Mouse (Mus musculus) MN1 (cell line): ENCODE data around the gene Tlr2.

Source experiments
- DNase-seq: peaks from one replicate; pipeline ENCODE4 v3.0.0-alpha.2; 2016; ENCODE audit warnings: low spot score

Tlr2 gene

GRCm38 (mm10) chr3:83828145-83828611 is 13.4 kb downstream of the Tlr2 start:
- DNase-seq: no peak

- DNase-seq: no peak
Observed at GRCm38 (mm10) chr3:83827684-83828083, 13.9 kb downstream of the Tlr2 start.

DNA sequence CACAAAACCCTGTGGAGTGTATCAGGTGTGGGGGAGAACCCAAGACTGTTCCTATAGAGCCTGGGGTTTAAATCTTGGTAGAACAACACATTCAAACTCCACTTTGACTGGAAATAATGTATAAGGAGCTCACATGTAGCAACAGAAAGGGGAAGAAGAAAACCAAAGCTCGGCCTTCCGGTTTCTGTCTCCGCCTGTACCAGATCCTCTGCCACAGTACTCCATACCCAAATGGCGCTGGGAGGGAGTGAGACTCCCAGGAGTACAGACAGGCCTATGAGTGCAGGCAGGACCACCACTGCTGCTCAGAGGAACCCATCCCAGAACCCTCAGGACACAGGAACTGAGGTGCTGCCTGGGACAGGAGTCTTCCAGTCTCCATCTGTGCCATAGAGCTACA is 17.8 kb downstream of the Tlr2 start:
- DNase-seq: no peak

GRCm38 (mm10) chr3:83816372-83816925 is 25.1 kb downstream of the Tlr2 start:
- DNase-seq: no peak

GRCm38 (mm10) chr3:83812863-83813262 is 28.7 kb downstream of the Tlr2 start:
- DNase-seq: no peak

DNA sequence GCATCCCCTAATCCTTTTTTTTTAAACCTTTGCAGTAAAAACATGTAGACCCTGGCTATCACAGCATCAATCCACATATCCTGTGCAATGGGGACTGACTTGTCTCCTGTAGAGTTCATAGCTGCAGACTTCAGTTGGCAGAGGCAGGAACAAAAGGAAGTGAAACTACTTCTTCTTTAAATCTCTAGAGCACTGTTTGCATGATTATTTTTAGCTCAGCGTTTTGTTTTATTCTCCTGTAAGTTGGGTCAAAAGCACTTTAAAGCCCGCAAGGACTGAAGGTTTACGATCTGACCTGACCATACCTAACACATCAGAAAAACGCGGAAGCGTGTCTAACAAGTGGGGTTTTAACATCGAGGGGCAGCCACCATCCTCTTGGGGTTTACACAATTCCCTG is 29.6 kb downstream of the Tlr2 start:
- no peak for DNase-seq

DNA sequence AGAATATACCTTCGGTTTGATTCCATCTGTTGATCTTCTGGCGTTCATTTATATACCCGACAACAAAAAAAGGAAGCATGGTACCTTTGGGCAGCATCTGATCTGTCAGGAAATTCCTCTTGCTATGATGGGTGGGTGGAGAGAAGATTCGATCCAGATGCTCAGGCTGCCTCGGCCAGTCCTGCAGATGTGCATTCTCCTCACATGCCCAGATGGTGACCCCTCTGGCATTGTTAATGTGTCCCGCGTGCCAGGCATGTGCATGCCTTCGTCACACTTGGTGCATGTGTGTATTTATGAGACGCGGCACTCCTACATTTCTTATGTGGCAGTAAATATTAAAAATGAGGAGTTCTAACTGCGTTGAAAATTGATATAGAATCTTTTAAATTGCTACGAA is 33.1 kb downstream of the Tlr2 start:
- no peak for DNase-seq

- DNase-seq: no peak
Observed at GRCm38 (mm10) chr3:83801649-83802155, 39.9 kb downstream of the Tlr2 start.

DNA sequence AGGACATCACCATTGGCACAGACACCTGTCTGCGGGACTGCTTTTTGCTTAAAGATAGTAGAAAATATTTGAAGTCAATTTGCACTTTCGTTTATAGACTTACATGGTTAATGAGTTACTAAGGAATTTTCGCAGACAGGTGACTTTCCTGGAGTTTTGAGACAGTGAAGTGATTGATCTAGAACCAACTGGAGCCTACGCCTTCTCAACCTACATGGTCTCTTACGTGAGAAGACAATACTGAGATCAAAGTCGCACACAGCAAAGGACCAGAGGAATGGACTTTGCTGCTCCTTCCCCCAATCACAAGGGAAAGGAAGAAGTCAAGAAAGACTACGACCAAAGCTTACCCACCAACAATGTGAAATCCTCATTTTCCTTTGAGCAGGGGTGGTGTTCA is 42.1 kb downstream of the Tlr2 start:
- DNase-seq: no peak

DNA sequence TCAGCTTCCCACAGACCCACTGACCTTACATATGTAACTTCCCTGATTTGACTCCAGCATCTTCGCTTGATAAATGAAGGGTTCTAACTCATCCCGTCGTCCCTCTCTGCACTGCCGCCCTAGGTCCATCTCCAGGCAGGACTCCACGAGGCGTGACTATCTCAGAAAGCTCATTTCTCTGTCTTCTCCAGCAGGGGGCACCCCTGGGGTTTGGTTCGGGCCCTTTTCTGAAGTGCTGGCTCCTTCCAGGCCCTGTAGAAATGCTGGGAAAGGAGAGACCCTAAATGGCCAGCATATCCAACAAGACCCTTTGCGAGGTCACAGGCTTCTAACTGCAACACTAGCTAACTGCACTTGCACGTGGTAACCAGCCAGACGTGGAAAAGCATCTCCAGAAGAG is 43.7 kb downstream of the Tlr2 start:
- peak; percentile 12 for DNase-seq

DNA sequence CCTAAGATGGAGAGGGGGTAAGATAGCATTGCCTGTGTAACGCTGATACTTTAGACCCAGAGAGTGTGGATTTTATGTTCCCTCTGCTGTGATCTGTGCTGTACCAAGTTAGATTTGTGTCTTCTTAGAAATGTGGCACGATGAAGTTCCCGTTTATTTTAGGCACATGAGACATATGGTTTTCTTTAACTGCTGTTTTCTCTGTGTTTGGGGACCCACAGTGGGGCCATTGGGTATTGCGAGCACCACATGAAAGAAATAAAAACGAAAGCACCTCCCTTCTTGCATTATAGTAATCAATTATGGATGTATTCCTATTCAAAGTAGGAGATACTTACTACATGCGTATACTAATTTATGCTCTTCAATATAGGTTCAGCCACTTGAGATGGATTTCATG is 44.5 kb downstream of the Tlr2 start:
- DNase-seq: no peak

- no peak for DNase-seq
Observed at GRCm38 (mm10) chr3:83791444-83791843, 50.1 kb downstream of the Tlr2 start.

GRCm38 (mm10) chr3:83789651-83790451 is 51.7 kb downstream of the Tlr2 start:
- DNase-seq: no peak

DNA sequence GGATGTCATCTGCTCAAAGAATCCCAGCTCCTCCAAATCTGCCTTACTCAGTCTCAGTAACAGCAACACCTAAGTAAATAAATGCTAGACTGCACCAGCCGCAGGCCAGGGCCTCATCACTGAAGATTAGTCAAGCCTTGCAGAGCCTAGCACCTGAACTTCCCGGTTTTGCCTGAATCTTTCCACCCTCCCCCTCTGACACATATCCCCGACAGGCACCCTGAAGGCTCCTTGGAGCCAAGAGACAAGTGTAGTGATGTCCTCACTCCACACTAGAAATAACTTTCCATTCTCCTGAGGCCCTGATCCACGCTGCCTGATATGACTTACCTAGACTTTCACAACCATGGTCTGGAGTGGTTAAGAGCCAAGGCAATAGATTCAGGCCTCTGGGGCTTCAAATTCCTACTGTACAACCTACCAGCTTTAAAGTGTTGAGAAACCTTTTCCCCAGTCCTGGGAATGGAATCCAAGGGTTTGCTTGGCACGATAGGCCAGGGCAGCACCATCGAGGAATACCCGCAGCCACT is 53.7 kb downstream of the Tlr2 start:
- DNase-seq: no peak

DNA sequence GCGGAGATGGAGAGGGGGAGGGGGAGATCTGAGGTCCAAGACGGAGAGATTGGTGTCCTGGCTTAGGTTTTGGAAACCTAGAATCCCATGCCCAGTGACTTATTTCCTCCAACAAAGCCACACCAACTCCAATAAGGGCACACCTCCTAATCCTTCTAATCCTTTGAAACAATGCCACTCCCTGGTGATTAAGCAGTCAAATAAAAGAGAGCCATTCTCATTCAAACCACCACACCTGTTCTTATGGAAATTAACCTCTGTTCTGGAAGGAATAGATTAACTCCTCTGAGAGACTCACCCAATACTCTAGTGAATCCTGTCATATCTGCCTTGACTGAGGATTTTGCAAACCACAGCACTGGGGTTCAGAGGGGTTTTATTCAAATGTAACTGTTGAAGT is 54.5 kb downstream of the Tlr2 start:
- DNase-seq: no peak
